Mouse (Mus musculus) liver (tissue): ENCODE data around the gene Nhlh2.

Experiments used
- DNase-seq: peaks from one replicate; pipeline ENCODE4 v3.0.0-alpha.2; 2020; ENCODE audit warnings: mixed read lengths

Gene Nhlh2

DNA sequence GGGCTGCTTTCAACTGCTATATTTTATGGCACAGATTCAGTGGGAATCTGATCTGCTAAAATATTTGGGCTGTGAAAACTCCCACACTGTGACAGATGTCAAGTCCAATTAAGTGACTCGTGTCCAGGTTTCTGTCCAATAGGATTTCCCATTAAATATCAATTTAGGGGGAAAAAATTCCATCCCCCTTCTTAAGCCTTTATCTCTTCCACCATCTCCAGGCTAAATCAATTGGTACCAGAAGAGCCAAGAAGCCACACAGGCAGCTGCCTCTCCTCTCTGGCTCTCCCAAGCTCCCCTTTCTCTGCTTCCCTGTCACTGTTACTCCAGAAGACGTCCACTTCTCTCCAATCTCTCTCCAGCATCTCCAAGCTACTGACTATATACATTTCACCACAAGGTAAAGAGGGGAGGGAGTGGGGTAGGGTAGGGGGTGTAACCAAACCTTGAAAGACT lies at the start of gene Nhlh2:
Gene Nhlh2 (plus strand): TSS at position 151 of the 456 bp plus-strand sequence.
- no peak for DNase-seq

DNA sequence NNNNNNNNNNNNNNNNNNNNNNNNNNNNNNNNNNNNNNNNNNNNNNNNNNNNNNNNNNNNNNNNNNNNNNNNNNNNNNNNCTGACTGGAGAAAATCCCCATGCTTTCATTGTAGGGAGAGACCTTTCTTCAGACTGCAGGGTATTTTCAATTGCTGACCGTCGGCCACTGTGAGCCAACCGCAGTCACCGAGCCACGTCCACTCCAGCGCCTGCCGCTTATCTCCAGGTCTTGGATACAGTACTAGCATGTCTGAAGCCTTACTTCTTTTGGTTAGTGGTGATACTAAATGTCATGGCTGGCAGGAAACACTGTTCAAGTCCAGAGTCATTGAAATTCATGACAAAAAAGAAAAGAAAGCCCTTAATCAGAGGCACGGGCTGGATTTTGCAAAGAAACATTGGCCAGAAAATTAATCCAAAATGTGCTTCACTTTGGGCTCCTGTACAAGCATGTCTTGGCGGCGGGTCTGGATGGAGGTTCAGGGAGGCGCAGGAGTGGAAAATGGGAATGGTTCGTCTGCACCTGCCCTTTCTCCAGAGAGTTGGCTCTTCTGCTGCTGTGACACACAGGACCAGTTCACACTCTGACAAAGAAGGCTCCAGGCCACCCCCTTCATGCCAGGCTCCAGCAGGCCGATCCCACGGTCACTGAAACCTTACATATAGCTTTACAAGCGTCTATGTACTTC lies 48.6 kb upstream of the Nhlh2 start:
- DNase-seq, result no peak

DNA sequence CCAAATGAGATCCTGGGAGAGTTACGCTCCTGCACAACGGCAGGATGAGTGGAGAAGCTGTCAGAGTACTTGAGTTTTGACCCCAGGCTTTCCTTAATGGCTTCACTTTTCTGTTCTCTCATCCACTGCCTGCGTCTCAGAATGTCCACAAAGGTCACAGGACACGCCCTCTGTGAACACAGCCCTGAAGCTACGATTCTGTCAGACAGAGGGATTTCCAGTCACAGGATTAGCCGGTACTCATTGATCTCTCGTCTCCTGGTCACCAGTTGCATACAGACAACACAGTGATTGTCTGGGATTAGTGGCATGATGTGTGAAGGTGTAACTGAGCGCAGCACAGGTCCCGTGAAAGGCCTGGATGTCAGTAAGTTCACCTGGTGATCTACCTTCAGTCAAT lies 46.4 kb upstream of the Nhlh2 start:
- DNase-seq, result no peak

DNA sequence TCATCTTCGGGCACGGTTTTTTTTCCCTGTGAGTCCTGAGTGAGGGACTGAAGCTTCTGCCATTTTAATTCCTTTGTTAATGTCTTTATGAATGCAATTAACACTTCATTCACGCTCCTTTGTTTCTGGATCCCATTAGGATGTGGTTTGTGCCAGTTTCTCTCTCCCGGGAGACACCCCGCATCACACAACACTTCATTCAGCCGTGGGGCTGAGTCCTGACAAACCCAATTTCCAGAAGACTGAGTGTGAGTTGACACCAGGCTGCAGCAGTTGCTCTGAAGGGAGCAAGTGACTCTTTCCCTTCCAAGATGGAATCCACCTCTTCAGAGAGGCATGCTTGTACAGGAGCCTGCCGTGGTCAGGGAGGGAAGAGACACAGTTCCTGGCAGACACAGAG lies 45.5 kb upstream of the Nhlh2 start:
- no peak for DNase-seq

DNA sequence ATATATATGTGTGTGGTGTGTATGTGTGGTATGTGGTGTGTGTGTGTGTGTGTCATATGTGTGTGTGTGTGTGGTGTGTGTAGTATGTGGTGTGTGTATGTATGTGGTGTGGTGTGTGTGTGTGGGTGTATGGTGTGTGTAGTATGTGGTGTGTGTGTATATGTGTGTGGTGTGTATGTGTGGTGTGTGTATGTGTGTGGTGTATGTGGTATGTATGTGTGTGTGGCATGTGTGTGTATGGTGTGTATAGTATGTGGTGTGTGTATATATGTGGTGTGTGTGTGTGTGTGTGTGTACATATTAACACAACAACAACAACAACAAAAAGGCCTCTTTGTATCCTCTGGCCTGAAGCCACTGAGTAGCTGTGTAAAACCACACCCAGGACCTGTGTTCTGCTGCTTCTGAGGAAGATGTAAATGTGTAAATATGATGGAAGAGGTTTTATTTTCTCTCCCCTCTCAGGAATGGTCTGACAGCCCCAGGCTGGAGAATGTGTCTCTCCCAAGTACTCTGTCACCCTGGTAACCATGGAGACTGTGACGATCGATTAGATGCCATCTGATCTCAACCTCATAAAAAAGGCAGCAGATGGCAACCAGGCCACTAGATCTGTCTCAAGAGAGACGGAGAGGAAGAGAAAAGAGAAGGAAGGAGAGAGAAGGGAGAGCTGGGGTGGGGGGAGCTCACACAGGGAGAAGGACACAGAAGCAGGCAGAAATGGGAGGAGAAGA lies 42.9 kb upstream of the Nhlh2 start:
- DNase-seq, result no peak

DNA sequence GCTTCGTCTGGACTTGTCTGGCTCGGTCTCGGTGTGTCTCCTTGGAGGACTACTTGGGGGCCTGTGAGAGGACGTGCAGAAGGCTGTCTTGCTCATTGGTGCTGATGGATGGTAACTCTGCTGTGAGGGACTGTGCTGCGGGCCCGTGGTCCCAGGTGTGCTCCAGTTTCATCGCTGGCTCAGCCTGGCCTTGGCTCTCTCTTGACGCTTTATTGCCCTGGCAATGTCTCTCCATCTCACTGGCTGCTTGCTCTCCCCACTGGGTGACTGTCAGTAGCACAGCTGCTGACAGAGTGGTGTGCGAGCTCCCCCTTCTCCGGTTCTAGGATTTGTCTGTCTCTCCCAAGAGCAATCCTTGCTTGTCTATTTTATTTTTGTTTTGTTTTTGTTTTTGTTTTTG lies 34.5 kb upstream of the Nhlh2 start:
- DNase-seq, result no peak

DNA sequence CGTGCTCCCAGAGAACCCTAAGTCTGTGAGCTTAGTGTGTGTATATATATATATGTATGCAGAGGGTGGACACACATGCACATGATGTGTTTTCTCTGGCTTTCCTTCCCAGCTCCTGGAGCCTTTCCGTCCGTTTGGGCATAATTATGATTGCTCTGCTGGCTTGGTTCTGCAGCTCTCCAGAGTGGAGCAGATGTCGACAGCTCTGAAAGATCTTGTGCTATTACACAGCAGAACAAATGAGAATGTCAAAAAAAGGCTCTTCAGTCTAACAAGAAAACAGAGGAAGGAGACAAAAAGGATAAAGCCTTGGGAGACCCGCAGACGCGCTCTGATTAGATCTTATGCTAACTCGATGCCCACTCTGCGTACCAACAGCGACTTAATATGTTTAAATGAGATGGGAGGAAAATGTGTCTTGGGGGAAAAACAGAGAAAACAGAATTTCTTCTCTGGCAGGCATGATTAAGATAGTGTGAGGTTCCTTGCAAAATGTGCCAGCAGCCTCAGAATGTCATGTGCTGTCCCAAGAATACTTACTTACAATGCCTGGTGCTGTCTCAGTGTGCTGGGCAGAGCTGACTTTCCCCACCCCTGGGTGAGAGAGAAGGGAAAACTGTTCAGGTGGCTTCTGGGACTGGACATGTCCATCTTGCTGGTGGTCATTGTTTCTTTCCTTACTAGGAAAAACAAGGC lies 31.4 kb upstream of the Nhlh2 start:
- no peak for DNase-seq

DNA sequence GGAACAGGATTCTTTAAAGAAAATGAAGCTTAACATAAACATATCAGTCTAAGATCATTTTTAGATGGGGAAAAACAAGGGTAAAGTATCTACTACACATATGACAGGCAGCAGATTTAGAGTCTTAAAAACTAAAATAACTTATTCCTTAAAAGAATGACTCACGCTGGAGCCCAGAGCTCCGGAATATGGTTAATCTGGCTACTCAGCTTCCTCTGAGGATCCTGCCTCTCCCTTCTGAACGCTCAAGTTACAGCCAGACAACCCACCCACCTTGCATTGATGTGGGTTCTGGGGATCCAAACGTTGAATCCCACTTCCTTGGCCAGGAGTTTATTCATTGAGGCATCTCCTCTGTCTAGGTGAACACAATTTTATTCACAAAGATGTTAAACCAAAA lies 26.0 kb upstream of the Nhlh2 start:
- no peak for DNase-seq

DNA sequence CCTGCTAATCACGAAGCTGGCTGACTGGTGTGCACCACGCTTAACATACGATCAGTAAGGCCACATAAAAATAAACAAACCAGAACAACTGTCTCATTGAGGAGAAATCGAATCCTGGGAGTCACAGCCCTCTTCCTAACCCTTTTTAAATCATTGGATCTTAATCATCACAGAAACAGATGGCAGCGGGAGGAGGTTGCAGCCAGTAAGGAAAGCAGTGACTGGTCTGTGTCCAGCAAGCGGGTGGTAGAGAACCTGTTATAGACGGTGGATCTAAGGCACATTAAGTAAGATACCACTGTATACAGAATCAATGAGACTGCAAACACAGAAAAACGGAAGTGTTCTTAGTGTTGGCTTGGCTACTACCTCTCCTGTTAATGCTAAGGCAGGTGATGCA lies 24.2 kb upstream of the Nhlh2 start:
- DNase-seq, result no peak

DNA sequence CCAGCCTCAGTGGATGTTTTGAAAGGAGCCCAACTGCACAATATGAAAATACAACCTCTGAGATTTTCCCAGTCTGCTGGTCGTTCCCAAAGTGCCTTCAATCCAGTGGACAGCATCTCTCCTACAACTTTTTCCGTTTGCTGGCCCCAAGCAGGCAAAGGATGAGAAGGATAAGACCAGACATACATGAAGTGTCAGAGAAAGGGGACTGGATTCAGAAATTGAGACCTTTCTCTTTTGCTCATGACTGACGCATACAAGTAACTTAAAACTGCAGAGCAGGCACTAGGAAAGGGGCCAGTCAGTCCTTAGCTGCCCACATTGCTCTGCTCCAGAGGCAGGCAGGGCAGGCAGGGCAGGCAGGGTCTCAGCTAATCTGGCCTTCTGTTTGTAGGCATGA lies 19.7 kb upstream of the Nhlh2 start:
- no peak for DNase-seq

DNA sequence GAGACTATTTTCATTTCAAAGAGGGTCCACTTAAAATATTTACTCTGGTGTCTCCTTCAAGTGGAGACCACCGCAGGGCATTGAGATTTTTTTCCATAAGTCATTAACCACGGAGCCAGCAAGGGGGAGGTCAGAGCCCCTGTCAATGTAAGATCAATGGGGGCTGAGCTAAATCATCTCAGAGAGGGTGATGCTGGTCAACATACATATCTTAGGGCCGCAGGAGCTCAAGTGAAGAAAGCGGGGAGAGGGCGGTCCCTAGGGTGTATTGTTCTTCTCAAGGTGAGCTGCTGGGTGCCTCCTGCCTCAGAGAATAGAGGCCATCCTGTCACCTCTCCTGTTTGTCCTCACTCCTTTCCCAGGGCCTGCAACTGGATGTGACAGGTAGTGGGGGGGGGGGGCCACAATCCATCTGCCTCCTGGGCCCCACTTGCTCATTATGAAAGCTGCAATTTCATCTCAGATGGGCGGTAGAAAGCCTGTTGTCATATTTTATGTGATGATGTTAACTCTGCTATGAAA lies 18.8 kb upstream of the Nhlh2 start:
- DNase-seq, result no peak

DNA sequence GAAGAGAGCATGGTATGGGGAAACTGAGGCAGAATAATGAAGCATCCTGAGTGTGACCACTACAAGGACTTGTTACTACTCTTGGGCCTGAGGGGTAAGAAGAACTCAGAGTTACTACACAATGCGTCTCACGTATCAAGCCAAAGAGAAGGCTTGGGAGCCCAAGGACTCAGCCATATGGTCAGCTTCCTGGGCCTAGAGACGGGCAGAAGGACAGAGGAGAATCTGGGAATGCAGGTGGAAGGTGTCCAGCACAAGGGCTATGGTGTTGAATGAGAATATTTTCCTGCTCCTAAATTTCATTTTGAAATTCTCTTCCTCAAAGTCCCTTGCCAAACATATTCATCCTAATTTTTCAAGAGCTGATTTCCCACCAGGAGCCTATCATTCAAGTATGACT lies 12.0 kb upstream of the Nhlh2 start:
- no peak for DNase-seq

DNA sequence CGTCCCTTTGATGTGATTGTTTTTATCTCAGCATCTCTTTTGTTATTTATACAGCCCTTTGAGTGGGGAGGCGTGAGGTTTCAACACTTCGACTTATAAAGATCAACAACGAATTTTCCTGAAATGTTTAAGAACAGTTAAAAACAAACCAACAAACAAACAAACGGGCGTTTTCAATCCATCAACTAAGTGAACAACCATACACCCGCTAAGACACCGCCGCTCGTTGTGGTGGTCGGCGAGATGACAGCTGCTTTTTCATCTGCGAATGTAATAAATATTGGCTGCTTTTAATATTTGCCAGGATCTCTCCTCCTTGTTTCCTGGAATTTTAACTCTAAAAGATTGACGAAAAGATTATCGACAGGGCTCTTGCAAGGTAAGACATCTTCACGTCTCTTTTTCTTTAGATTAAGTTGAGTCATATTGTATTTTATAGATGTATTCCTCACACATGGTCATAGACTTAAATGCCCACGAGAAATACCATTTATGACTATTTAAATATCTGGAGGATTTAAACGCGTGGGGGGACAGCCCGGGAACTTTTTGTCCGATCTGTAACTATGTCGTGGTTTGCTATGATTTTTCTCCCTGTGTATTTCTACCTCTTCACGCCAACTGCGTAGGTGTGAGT lies 923 bp downstream of the Nhlh2 start:
- no peak for DNase-seq

DNA sequence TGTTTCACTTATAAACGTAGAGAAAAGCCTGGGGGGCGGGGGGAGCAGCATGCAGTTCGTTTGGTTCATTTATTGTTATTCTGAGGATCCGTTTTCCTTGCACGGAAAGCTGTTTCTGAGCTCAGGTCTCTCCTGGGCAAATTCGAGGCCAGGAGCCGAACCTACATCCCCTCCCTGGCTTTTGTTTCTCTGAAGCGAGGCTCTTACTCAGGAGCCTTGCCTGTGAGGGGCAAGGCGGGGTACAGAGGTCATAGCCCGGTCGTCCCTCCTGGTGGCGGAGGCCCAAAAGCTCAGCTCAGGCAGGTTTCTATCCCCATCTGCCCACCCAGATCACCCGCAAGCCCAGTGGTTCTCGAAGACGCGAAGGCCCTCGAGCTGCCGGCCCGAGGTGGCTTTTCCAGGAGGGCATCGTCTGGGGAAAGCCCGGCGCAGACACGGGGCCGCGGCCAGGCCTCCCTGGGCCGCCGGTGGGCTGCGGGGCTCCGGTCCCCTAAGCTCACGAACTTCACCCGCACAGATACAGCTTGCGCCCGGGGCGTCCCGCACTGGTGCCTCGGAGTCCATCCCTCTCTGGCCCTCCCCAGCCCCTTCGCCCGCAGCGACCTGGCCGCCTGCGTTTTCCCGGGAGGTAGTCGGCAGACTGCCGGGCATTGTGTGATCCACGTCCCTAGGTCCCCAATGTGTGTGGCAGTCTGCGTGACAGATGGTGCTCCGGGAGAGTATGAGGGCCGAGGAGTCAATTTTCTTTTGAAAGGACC lies 1.6 kb downstream of the Nhlh2 start:
- no peak for DNase-seq

DNA sequence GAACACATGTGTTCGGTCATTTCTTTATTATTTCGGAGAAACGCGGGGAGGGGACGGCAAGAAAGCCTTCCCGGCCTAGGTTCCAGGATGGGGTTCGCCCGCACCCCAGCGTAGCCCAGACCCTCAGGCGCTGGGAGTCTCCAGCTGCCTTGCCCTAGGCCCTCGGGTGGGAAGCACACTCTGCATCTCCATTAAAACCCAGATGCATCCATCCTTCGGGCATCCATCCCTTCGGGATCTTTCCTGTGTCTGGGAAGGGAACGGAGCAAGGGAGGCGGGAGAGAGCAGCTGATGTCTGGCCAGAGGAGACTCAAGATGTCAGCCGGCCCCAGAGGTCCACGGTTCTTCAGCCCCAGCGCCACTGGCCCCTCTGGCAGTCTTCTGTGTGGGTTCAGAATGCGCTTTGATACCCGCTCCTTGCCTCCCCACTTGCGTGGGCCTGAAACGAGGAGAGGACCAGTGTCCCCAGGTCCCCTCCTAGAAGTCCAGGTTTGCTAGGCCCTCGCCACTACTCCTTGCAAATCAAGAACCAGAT lies 2.3 kb downstream of the Nhlh2 start:
- DNase-seq, result no peak

DNA sequence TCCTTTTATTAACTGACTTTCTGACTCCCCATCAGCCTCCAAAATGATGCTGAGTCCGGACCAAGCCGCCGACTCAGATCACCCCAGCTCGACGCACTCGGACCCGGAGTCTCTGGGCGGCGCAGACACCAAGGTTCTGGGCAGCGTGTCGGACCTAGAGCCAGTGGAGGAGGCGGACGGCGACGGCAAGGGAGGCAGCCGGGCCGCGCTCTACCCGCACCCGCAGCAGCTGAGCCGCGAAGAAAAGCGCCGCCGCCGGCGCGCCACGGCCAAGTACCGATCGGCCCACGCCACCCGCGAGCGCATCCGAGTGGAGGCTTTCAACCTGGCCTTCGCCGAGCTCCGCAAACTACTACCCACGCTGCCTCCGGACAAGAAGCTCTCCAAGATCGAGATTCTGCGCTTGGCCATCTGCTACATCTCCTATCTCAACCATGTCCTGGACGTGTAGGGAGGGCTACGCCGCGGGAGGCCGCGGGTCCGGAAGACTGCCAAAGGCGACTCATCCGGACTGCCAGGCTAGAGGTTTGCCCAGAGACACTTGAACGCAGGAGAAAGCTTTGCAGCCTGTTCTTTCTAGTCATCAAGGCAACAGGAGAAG lies 2.8 kb downstream of the Nhlh2 start:
- DNase-seq, result no peak

DNA sequence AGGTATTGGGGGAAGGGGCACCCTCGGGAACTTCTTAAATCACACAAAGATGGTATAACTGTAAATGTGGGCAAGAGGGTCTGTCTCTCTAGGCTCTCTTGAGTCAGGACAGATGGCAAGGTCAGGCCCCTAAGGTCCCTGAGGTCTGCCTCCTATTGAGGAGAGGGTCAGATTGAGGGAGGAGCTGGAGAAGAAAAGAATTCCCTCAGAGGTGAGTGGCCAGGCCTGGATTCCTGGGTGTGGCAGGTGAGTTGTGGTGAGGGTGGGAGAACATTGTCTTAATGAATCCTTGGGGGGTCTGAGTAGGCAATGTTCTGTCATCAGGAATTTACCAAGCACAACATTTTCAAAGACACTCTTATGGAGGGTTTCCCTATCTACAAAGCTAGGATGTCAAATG lies 10.7 kb downstream of the Nhlh2 start:
- no peak for DNase-seq

DNA sequence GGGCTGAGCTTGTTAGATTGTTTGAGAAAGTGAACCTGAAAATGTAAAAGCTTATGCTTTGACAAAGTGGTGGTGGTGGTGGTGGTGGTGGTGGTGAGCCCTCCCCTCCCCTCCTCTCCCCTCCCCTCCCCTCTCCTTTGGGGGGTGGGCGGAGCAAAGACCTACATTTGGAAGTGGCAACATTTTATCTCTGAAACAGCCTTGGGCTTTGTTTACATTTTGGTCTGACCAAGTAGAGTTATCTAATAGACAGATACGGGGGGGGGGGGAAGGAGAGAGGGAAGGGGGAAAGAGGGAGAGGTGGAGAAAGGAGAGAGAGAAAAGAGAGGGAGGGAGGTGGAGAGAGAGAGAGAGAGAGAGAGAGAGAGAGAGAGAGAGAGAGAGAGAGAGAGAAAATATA lies 12.8 kb downstream of the Nhlh2 start:
- DNase-seq, result no peak

DNA sequence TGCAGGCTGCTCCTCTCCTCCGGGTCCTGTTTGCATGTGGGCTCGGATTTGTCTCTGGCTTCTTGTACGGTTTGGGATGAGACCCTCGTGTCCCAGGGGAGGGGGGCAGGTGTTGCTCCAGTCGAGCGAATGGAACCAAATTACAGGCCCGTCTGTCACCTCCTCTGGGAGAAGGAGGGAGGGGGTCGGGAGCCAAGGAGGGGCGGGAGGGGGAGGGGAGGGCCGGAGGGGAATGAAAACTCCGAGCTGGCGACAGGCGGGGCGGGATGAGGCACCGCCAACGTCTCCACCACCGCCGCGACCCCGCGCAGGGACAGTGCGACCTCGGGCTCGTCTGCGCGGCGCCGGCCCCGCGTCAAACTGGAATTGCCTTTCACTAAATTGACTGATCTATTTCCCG lies 13.5 kb downstream of the Nhlh2 start:
- no peak for DNase-seq

DNA sequence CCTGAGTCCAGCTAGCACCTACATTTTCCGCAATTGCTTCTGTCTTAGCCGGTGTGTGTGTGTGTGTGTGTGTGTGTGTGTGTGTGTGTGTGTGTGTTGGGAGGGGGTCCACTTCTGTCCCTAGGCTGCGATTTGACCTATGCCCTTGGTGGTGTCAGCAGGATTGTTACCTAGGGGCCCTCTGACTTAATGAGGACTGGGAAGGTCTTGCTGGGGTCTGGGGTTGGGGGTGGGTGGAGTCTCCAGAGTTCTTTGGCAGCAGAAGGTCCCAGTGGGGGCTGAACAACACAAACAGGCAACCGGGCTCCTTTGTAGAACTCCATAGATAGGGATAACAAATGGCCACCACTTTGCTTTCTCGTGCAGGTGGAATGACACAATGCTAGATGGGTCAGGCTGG lies 14.0 kb downstream of the Nhlh2 start:
- no peak for DNase-seq

DNA sequence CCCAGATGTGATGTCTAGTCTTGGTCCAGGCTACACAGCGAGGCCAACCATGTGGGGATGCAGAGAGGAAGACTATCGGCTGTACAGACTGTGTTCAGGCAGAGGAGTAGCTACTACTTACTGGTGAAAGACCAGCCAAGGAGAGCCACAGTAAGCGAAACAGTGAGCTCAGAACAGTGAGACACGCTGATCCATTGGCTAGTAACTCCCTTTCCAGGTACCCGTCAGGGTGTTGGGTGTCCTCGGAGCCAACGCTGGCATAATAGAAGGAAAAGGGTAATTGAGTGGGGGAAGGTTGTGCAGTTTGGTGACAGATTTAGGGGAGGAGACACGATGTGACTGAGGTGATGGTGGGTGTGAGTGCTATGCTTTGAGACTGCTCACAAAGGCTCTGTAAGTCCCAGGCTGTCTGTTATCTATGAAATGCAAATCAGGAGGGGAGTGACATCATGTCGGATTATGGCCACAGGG lies 15.1 kb downstream of the Nhlh2 start:
- no peak for DNase-seq

DNA sequence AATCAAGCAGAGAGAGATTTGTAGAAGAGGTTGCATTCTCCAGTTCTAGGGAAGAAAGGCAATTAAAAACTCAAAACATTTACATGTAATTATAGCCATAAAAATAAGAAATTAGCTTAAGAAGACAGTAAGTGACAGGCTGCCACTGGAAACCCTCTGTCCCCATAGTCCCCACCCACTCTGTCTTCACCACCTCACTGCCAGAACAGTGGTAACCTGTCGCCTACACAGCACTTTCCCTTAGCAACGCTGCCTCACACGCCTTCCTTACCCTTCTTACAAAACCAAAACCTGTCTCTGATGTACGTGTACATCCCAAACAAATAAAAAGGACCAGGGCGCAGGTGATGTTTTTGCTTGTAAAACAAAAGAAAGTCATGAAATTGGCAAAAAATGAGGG lies 15.8 kb downstream of the Nhlh2 start:
- no peak for DNase-seq
